Comparison of ENCODE assay signal across 12 mouse cellular contexts in the genomic region with DNA sequence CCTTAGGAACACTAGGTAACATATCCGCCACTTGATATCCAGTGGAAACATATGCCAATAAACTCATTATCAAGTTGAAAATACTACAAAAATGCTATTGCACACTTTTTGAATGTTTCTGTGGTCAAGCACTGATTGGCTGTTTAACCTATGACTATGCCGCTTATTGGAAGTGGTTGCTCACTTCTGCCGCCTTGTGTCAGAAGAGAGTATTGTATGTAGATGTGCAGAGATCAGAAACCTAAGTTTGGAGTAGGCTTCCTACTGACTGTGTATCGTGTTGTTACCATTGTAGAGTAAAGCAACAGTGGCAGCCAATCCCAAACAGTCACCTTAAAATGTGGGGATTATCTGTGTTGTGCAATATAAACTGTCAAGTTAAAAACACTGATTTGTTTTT.
DNase-seq lines count a peak whose midpoint lies in the region; ATAC-seq and TF ChIP-seq lines count a peak whose summit lies in the region.
"Had no signal": no experiment of that assay in that cellular context is flagged by ENCODE, and none has a peak within 500 bp of the region (broad histone marks: within the 10 kb centered on the region; RNA-seq: fewer than 3 reads in every experiment).

No protein-coding gene starts in this region.

- H3K4me1 ChIP-seq in liver, embryonic 14.5 days (replicated peaks; ENCODE audit: control insufficient read depth in 2 of 2, insufficient read depth in 2 of 2, low read length in 1 of 2): no peaks in the 10 kb centered on the region
- no peaks in the 10 kb centered on the region for H3K4me1 ChIP-seq in liver, embryonic 12.5 days
- no peaks in the 10 kb centered on the region for H3K4me1 ChIP-seq in MEL (ENCODE audit: control insufficient read depth in 1 of 2, insufficient read depth in 2 of 2, low read length in 2 of 2)
- no peaks in the 10 kb centered on the region for H3K4me1 ChIP-seq in forebrain, embryonic 12.5 days
- H3K4me1 ChIP-seq in neural tube, embryonic 15.5 days: no peaks in the 10 kb centered on the region
- H3K4me1 ChIP-seq: forebrain, embryonic 15.5 days; heart, embryonic 13.5 days had no signal

- H3K9me3 ChIP-seq in liver, embryonic 14.5 days (ENCODE audit: control insufficient read depth, low read length): no peaks in the 10 kb centered on the region
- H3K9me3 ChIP-seq in liver, embryonic 12.5 days (replicated peaks): no peaks in the 10 kb centered on the region
- H3K9me3 ChIP-seq in MEL (replicated peaks; ENCODE audit: insufficient read depth, low read length): no peaks in the 10 kb centered on the region
- no peaks in the 10 kb centered on the region for H3K9me3 ChIP-seq in forebrain, embryonic 12.5 days
- no peaks in the 10 kb centered on the region for H3K9me3 ChIP-seq in neural tube, embryonic 15.5 days (replicated peaks)
- H3K9me3 ChIP-seq: forebrain, embryonic 15.5 days; heart, embryonic 13.5 days had no signal

- no peak overlapping the region for H3K9ac ChIP-seq in liver, embryonic 14.5 days (replicated peaks)
- H3K9ac ChIP-seq in liver, embryonic 12.5 days: no peak overlapping the region
- H3K9ac ChIP-seq in MEL (ENCODE audit: control insufficient read depth, low read depth, low read length, poor library complexity, severe bottlenecking): no peak overlapping the region
- H3K9ac ChIP-seq in forebrain, embryonic 12.5 days: no peak overlapping the region
- H3K9ac ChIP-seq in neural tube, embryonic 15.5 days (replicated peaks): no peak overlapping the region
- H3K9ac ChIP-seq: forebrain, embryonic 15.5 days; heart, embryonic 13.5 days had no signal

- H3K79me2 ChIP-seq in MEL (ENCODE audit: control insufficient read depth, insufficient read depth, low read length, poor library complexity): no peaks in the 10 kb centered on the region

- H3K27ac ChIP-seq in liver, embryonic 14.5 days: no peak overlapping the region
- no peak overlapping the region for H3K27ac ChIP-seq in liver, embryonic 12.5 days
- no peak overlapping the region for H3K27ac ChIP-seq in MEL (ENCODE audit: control insufficient read depth, low read depth, low read length)
- H3K27ac ChIP-seq in forebrain, embryonic 12.5 days: no peak overlapping the region
- H3K27ac ChIP-seq in neural tube, embryonic 15.5 days (replicated peaks): no peak overlapping the region
- H3K27ac ChIP-seq: forebrain, embryonic 15.5 days; heart, embryonic 13.5 days; macrophage had no signal

- no peaks in the 10 kb centered on the region for H3K27me3 ChIP-seq in liver, embryonic 14.5 days (ENCODE audit: control insufficient read depth, insufficient read depth, low read length)
- no peaks in the 10 kb centered on the region for H3K27me3 ChIP-seq in liver, embryonic 12.5 days (replicated peaks)
- no peaks in the 10 kb centered on the region; a peak in 1 of 4 replicates for H3K27me3 ChIP-seq in MEL (ENCODE audit: control insufficient read depth in 1 of 2, insufficient read depth in 2 of 2, low read length in 2 of 2)
- H3K27me3 ChIP-seq in forebrain, embryonic 12.5 days: no peaks in the 10 kb centered on the region
- no peaks in the 10 kb centered on the region for H3K27me3 ChIP-seq in neural tube, embryonic 15.5 days (replicated peaks)
- H3K27me3 ChIP-seq: forebrain, embryonic 15.5 days; heart, embryonic 13.5 days had no signal

- TF ChIP-seq POLR2A in MEL (IDR thresholded peaks at IDR 0.05; ENCODE audit: control insufficient read depth in 1 of 2, insufficient read depth in 1 of 2, low read depth in 1 of 2, low read length in 2 of 2, poor library complexity in 1 of 2): no peak

- 75% methylated on average over 4 of the region's 4 CpGs for WGBS in liver, embryonic 14.5 days (ENCODE audit: insufficient replicate concordance)
- WGBS in liver, embryonic 12.5 days (ENCODE audit: insufficient replicate concordance): 80% methylated on average over 4 of the region's 4 CpGs
- 92% methylated on average over 4 of the region's 4 CpGs for WGBS in forebrain, embryonic 12.5 days
- 91% methylated on average over 4 of the region's 4 CpGs for WGBS in neural tube, embryonic 15.5 days

- DNase-seq in adrenal gland, postnatal 14 days: peak; percentile 14
- no peak for DNase-seq in adrenal gland, postnatal 25 days
- DNase-seq in liver, embryonic 14.5 days (ENCODE audit: low read depth in 3 of 3, low spot score in 3 of 3): no peak
- peak; percentile 36 for DNase-seq in MEL (ENCODE audit: low read depth, low spot score)
- DNase-seq: kidney, adult 18-20 months had no signal

- TF ChIP-seq CTCF in liver, embryonic 14.5 days (IDR thresholded peaks at IDR 0.05; ENCODE audit: low read depth): peak; percentile 27; the same call in 1 of the 2 replicates
- peak in 2 of 3 experiments; percentile 53 to 59; a peak in 4 of 6 replicates for TF ChIP-seq CTCF in MEL (IDR thresholded peaks at IDR 0.05 in 2 of 3, conservative IDR thresholded peaks at IDR 0.05 in 1 of 3; ENCODE audit: control insufficient read depth in 1 of 3, insufficient read depth in 1 of 3, low read depth in 2 of 3, low read length in 3 of 3, poor library complexity in 1 of 3, severe bottlenecking in 1 of 3)

- H3K4me2 ChIP-seq in liver, embryonic 14.5 days (ENCODE audit: low read depth): no peak overlapping the region
- H3K4me2 ChIP-seq in liver, embryonic 12.5 days: no peak overlapping the region
- H3K4me2 ChIP-seq in forebrain, embryonic 12.5 days: no peak overlapping the region
- no peak overlapping the region for H3K4me2 ChIP-seq in neural tube, embryonic 15.5 days
- H3K4me2 ChIP-seq: forebrain, embryonic 15.5 days; heart, embryonic 13.5 days had no signal

- no peak for ATAC-seq in liver, embryonic 14.5 days (ENCODE audit: insufficient read depth)
- no peak for ATAC-seq in liver, embryonic 12.5 days
- ATAC-seq in megakaryocyte-erythroid progenitor cell, adult 5-6 weeks (replicated peaks; ENCODE audit: low FRiP score, low TSS enrichment, poor library complexity, severe bottlenecking): peak; percentile 68
- no peak for ATAC-seq in forebrain, embryonic 12.5 days (ENCODE audit: low FRiP score)
- ATAC-seq in neural tube, embryonic 15.5 days (ENCODE audit: low FRiP score): no peak
- ATAC-seq: forebrain, embryonic 15.5 days had no signal

- TF ChIP-seq EP300 in liver, embryonic 14.5 days (IDR thresholded peaks at IDR 0.05; ENCODE audit: low read depth): no peak
- TF ChIP-seq EP300 in MEL (IDR thresholded peaks at IDR 0.05; ENCODE audit: low read depth in 1 of 2, low read length in 2 of 2): no peak

- H3K4me3 ChIP-seq in liver, embryonic 14.5 days (ENCODE audit: insufficient read depth in 1 of 2, low read depth in 2 of 2, low read length in 2 of 2): no peak overlapping the region
- no peak overlapping the region for H3K4me3 ChIP-seq in liver, embryonic 12.5 days
- no peak overlapping the region for H3K4me3 ChIP-seq in MEL (ENCODE audit: control insufficient read depth in 1 of 2, insufficient read depth in 1 of 2, low read depth in 2 of 2, low read length in 2 of 2)
- H3K4me3 ChIP-seq in forebrain, embryonic 12.5 days (replicated peaks): no peak overlapping the region
- no peak overlapping the region for H3K4me3 ChIP-seq in neural tube, embryonic 15.5 days (replicated peaks)
- H3K4me3 ChIP-seq: forebrain, embryonic 15.5 days; heart, embryonic 13.5 days had no signal

- peak; percentile 39 for TF ChIP-seq RAD21 in MEL (IDR thresholded peaks at IDR 0.05; ENCODE audit: low read depth, low read length)

- no peaks in the 10 kb centered on the region for H3K36me3 ChIP-seq in liver, embryonic 14.5 days (replicated peaks; ENCODE audit: control insufficient read depth, insufficient read depth, low read depth)
- no peaks in the 10 kb centered on the region for H3K36me3 ChIP-seq in liver, embryonic 12.5 days
- H3K36me3 ChIP-seq in MEL (ENCODE audit: control insufficient read depth in 1 of 2, insufficient read depth in 2 of 2, low read length in 2 of 2): no peaks in the 10 kb centered on the region
- no peaks in the 10 kb centered on the region for H3K36me3 ChIP-seq in forebrain, embryonic 12.5 days (replicated peaks)
- H3K36me3 ChIP-seq in neural tube, embryonic 15.5 days: no peaks in the 10 kb centered on the region
- H3K36me3 ChIP-seq: forebrain, embryonic 15.5 days; heart, embryonic 13.5 days had no signal

TF ChIP-seq in MEL, 35 proteins besides CTCF, POLR2A, EP300 and RAD21:
- TF ChIP-seq ZC3H11A (IDR thresholded peaks at IDR 0.05; ENCODE audit: low read depth, low read length) (peak; percentile 29; the same call in 1 of the 2 replicates), SMC3 (IDR thresholded peaks at IDR 0.05; ENCODE audit: low read depth, low read length) (peak; percentile 73), ZKSCAN1 (IDR thresholded peaks at IDR 0.05; ENCODE audit: low read depth, low read length) (no peak)

Comparison
In these comparisons a context has a peak if more than half of its experiments do, and no peak if none do; other contexts are left out.
1. DNase-seq: peak in adrenal gland, postnatal 14 days (single experiment) and MEL (single experiment); none in adrenal gland, postnatal 25 days (single experiment) and liver, embryonic 14.5 days (0 of 3).